8 mouse cellular contexts compared by ENCODE assay signal in genomic region chr5:114467430-114467829, GRCm38 (mm10). TPM values are rescaled to one million over a fixed set of nuclear protein-coding genes. Genes with fewer than 3 reads are reported as not detected.
DNase-seq lines count a peak whose midpoint lies in the region; ATAC-seq and TF ChIP-seq lines count a peak whose summit lies in the region.

No protein-coding gene starts in this region.

- no peak for TF ChIP-seq CTCF in forebrain, postnatal 0 days (IDR thresholded peaks at IDR 0.05; ENCODE audit: low read depth)

- no peaks in the 10 kb centered on the region for H3K36me3 ChIP-seq in forebrain, postnatal 0 days (ENCODE audit: insufficient read depth)
- no peaks in the 10 kb centered on the region for H3K36me3 ChIP-seq in hindbrain, embryonic 11.5 days (ENCODE audit: control insufficient read depth, insufficient read depth, low read length)
- H3K36me3 ChIP-seq in lung, embryonic 15.5 days, result no peaks in the 10 kb centered on the region

- 5% methylated on average over 12 of the region's 13 CpGs for WGBS in forebrain, postnatal 0 days
- WGBS in hindbrain, embryonic 11.5 days, result 0% methylated on average over 6 of the region's 13 CpGs
- under 1% methylated on average over 9 of the region's 13 CpGs for WGBS in lung, embryonic 15.5 days

- peak; percentile 79 for ATAC-seq in forebrain, postnatal 0 days
- peak; percentile 89 for ATAC-seq in hindbrain, embryonic 11.5 days (ENCODE audit: low FRiP score)
- ATAC-seq in lung, embryonic 15.5 days (ENCODE audit: borderline replicate concordance, extremely low read depth, low FRiP score, low TSS enrichment), result peak; percentile 83

- DNase-seq in urinary bladder, postnatal 14 days (ENCODE audit: low spot score), result peak; percentile 50
- DNase-seq in urinary bladder, postnatal 10 days (ENCODE audit: low spot score), result no peak
- peak; percentile 74 for DNase-seq in forebrain, postnatal 0 days
- DNase-seq in hindbrain, embryonic 11.5 days (ENCODE audit: low spot score), result peak; percentile 95
- DNase-seq in layer of hippocampus, adult 9-11 months, result peak; percentile 81
- DNase-seq in retina, embryonic 14.5 days (ENCODE audit: low spot score), result peak; percentile 97
- DNase-seq in thymus, postnatal 0 days (ENCODE audit: low spot score), result no peak

- H3K9ac ChIP-seq in forebrain, postnatal 0 days, result no peak overlapping the region
- 0 out of 2 replicates have a peak overlapping the region, but pooled peaks have one; percentile 40 for H3K9ac ChIP-seq in hindbrain, embryonic 11.5 days (ENCODE audit: low read depth, low read length)
- peak overlapping the region; percentile 27; the same call in 1 of the 2 replicates for H3K9ac ChIP-seq in lung, embryonic 15.5 days

- no peaks in the 10 kb centered on the region for H3K9me3 ChIP-seq in forebrain, postnatal 0 days (ENCODE audit: low read length)
- no peaks in the 10 kb centered on the region for H3K9me3 ChIP-seq in hindbrain, embryonic 11.5 days (ENCODE audit: control insufficient read depth, low read length)
- no peaks in the 10 kb centered on the region for H3K9me3 ChIP-seq in lung, embryonic 15.5 days

- peak overlapping the region; percentile 47 for H3K4me2 ChIP-seq in forebrain, postnatal 0 days (ENCODE audit: low read depth)
- peak overlapping the region; percentile 29 for H3K4me2 ChIP-seq in hindbrain, embryonic 11.5 days (replicated peaks; ENCODE audit: low read depth, low read length)
- peak overlapping the region; percentile 59 for H3K4me2 ChIP-seq in lung, embryonic 15.5 days

- no peaks in the 10 kb centered on the region; the same call in 1 of the 2 replicates for H3K4me1 ChIP-seq in forebrain, postnatal 0 days (ENCODE audit: insufficient read depth)
- peaks cover 21% of the 10 kb centered on the region for H3K4me1 ChIP-seq in hindbrain, embryonic 11.5 days (replicated peaks; ENCODE audit: control insufficient read depth, insufficient read depth, low read length)
- H3K4me1 ChIP-seq in lung, embryonic 15.5 days, result peaks cover 30% of the 10 kb centered on the region

- peak overlapping the region; percentile 20 for H3K4me3 ChIP-seq in forebrain, postnatal 0 days (ENCODE audit: low read depth, low read length)
- H3K4me3 ChIP-seq in hindbrain, embryonic 11.5 days (ENCODE audit: low read depth, low read length), result peak overlapping the region; percentile 10; the same call in 1 of the 2 replicates
- peak overlapping the region; percentile 24 for H3K4me3 ChIP-seq in lung, embryonic 15.5 days

- H3K27me3 ChIP-seq in forebrain, postnatal 0 days (ENCODE audit: insufficient read depth, low read length), result peaks cover 3% of the 10 kb centered on the region
- H3K27me3 ChIP-seq in hindbrain, embryonic 11.5 days (ENCODE audit: control insufficient read depth, insufficient read depth, low read length), result no peaks in the 10 kb centered on the region
- no peaks in the 10 kb centered on the region for H3K27me3 ChIP-seq in lung, embryonic 15.5 days

- H3K27ac ChIP-seq in forebrain, postnatal 0 days (ENCODE audit: low read depth, low read length), result peak overlapping the region; percentile 29
- peak overlapping the region; percentile 87 for H3K27ac ChIP-seq in hindbrain, embryonic 11.5 days (ENCODE audit: low read depth, low read length)
- peak overlapping the region; percentile 77 for H3K27ac ChIP-seq in lung, embryonic 15.5 days

RNA-seq across cellular contexts. Expression of gene Mvk, which starts 23.4 kb away (rescaled TPM):
- total RNA-seq in forebrain, postnatal 0 days (2014; rRNA removed), result 99.3 and 112 TPM in 2 replicates
- 59.0 and 65.7 TPM in 2 replicates for polyA plus RNA-seq in forebrain, postnatal 0 days (2015; fragmentation: Nextera tagmentation; extraction: Ambion mirVana)
- polyA plus RNA-seq in hindbrain, embryonic 11.5 days (2014; fragmentation: Nextera tagmentation; extraction: Ambion mirVana), result 58.7 and 61.1 TPM in 2 replicates
- polyA plus RNA-seq in lung, embryonic 15.5 days (2015; fragmentation: Nextera tagmentation; extraction: Ambion mirVana), result 39.2 and 43.8 TPM in 2 replicates
- polyA plus RNA-seq in thymus, postnatal 0 days (2015; fragmentation: Nextera tagmentation; extraction: Ambion mirVana), result 23.0 and 23.6 TPM in 2 replicates

RNA-seq across cellular contexts. Expression of gene Mmab, which starts 23.6 kb away (rescaled TPM):
- 26.2 and 26.8 TPM in 2 replicates for total RNA-seq in forebrain, postnatal 0 days (2014; rRNA removed)
- polyA plus RNA-seq in forebrain, postnatal 0 days (2015; fragmentation: Nextera tagmentation; extraction: Ambion mirVana), result 22.7 and 28.6 TPM in 2 replicates
- polyA plus RNA-seq in hindbrain, embryonic 11.5 days (2014; fragmentation: Nextera tagmentation; extraction: Ambion mirVana), result 20.3 and 23.4 TPM in 2 replicates
- polyA plus RNA-seq in lung, embryonic 15.5 days (2015; fragmentation: Nextera tagmentation; extraction: Ambion mirVana), result 30.5 and 31.0 TPM in 2 replicates
- 13.1 and 13.9 TPM in 2 replicates for polyA plus RNA-seq in thymus, postnatal 0 days (2015; fragmentation: Nextera tagmentation; extraction: Ambion mirVana)

Comparison
In these comparisons a context has a peak if more than half of its experiments do, and no peak if none do; other contexts are left out.
1. DNase-seq: peak in urinary bladder, postnatal 14 days (single experiment), forebrain, postnatal 0 days (single experiment), hindbrain, embryonic 11.5 days (single experiment), layer of hippocampus, adult 9-11 months (single experiment) and retina, embryonic 14.5 days (single experiment); none in urinary bladder, postnatal 10 days (single experiment) and thymus, postnatal 0 days (single experiment).
2. H3K27ac ChIP-seq: peak in every context shown above with its lines; median percentile 87 in hindbrain, embryonic 11.5 days; 77 in lung, embryonic 15.5 days; 29 in forebrain, postnatal 0 days.
3. Peak in every context shown above with its lines, with median percentiles within 50 percentile points of each other: ATAC-seq, H3K4me2 ChIP-seq and H3K4me3 ChIP-seq.